ENCODE assay signal across 16 mouse cellular contexts in genomic region chr3:156341484-156341883, GRCm38 (mm10).
"Had no signal": no experiment of that assay in that cellular context is flagged by ENCODE, and none has a peak within 500 bp of the region (broad histone marks: within the 10 kb centered on the region; RNA-seq: fewer than 3 reads in every experiment).

No protein-coding gene starts in this region.

- DNase-seq: right cerebral cortex, adult 18-20 months; right cerebral cortex, postnatal 14 days; right cerebral cortex, postnatal 25 days; right cerebral cortex, postnatal 4 days; spleen, adult 18-20 months; thymus, adult 18-20 months; thymus, adult 2 months; thymus, postnatal 14 days; thymus, postnatal 25 days; thymus, postnatal 36 days; thymus, postnatal 4 days had no signal

- H3K4me2 ChIP-seq: neural tube, embryonic 12.5 days; neural tube, embryonic 13.5 days; neural tube, embryonic 15.5 days; stomach, embryonic 15.5 days had no signal

- H3K27ac ChIP-seq: neural tube, embryonic 12.5 days; neural tube, embryonic 13.5 days; neural tube, embryonic 15.5 days; stomach, embryonic 15.5 days; stomach, postnatal 0 days had no signal

- H3K4me1 ChIP-seq: neural tube, embryonic 12.5 days; neural tube, embryonic 13.5 days; neural tube, embryonic 15.5 days; stomach, embryonic 15.5 days had no signal

- H3K9me3 ChIP-seq: neural tube, embryonic 12.5 days; neural tube, embryonic 13.5 days; neural tube, embryonic 15.5 days; stomach, embryonic 15.5 days had no signal

- H3K4me3 ChIP-seq: neural tube, embryonic 12.5 days; neural tube, embryonic 13.5 days; neural tube, embryonic 15.5 days; stomach, embryonic 15.5 days had no signal

- H3K27me3 ChIP-seq: neural tube, embryonic 12.5 days; neural tube, embryonic 13.5 days; neural tube, embryonic 15.5 days; stomach, embryonic 15.5 days had no signal

- H3K9ac ChIP-seq: neural tube, embryonic 12.5 days; neural tube, embryonic 13.5 days; neural tube, embryonic 15.5 days; stomach, embryonic 15.5 days had no signal

- H3K36me3 ChIP-seq: neural tube, embryonic 12.5 days; neural tube, embryonic 13.5 days; neural tube, embryonic 15.5 days; stomach, embryonic 15.5 days had no signal
